Mouse (Mus musculus): ENCODE measurements around the gene Scg5. TPM values are rescaled to one million over a fixed set of nuclear protein-coding genes. Genes with fewer than 3 reads are reported as not detected.

Gene Scg5
- polyA plus RNA-seq (2015; fragmentation: Illumina TruSeq; extraction: RNeasy Lipid Tissue Mini Kit (QIAGEN cat#74804); ENCODE audit: low read depth, low replicate concordance) = 492 TPM

DNA sequence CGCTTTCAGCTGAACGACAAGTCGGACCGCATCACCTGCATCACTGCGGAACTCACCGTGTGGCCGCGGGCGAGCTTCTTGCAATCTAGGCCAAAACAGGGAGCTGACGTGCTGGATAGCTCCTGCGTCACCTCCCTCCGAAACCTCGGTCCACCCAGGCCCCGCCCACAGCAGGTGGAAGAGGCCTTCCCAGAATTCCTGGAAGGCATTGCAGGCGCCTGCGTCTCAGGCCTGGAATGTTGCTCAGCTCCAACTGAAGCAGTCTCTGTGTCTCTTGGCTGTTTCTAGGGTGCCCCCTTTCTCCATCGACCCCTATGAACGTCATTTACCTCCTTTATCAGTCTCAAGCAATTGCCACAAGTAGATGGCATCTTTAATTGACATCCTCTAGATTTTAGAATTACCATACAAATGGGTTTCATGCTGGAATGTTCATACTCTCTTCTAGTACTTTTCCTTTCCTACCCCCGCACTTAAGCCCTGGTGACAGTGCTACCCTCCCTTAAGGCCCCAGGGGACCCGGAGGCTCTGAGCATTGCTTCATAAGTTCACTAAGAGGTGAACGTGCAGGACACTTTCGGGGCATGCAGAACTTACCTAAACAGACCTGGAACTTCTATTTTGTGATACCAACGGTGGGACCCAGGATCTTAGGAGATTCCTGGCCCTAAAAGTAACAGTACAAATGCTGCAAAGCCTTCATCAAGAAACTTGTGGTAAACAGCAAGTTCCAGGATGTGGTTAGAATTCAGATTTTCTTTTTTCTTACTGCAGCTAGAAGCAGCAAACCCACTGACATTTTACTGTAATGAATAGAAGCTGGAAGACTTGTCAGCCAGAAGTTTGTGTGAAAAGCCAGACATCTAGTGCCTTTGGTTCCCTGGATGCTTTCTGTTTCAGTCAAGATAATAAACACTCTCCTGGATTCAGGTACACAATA is at the start of gene Scg5:
Gene Scg5, minus strand, starts transcription at position 179 of the 940 bp plus-strand sequence.

DNA sequence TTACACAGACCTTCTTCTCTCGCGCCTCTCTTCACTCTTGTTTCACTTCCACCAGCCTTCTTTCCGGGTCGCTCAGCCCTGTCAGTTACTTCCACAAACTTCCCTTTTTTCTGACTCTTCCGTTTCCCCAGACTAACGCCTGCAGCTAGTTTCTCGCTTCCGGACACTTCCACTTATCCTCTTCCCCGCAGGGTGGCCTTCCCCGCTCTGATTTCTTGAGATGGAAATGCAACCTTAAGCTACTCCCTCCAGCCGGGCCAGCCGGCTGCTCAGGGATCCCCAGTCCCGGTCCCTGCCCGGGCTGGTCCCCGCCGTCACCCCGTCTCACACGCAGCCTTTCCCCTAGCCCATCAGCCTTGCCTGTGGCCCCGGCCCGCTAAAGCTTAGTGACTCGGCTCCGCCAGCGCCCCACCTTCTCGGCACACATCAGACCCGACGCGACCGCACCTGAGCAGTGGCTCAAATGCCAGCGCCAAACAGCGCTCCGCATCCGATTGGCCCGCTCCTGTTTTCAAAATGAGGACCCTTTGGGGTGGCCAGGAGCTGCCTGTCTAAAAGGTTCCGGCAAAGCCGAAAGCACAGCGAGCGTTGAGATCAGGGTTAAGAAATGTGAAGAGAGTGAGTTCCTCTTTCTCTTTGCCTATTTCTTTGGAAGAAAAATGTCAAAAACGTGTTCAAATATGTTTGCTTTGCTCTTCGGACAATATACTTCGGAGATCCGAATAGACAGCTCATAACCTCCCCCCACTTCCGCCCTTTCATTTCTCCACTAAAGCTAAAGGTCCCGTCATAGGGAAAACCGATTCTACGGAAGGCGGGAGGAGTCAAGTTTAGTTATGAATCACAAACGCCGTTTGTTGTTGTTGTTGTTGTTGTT is 19.6 kb upstream of the Scg5 start, which contains the start of gene Arhgap11a:
Gene Arhgap11a, minus strand, starts transcription at position 417 of the 877 bp plus-strand sequence.

DNA sequence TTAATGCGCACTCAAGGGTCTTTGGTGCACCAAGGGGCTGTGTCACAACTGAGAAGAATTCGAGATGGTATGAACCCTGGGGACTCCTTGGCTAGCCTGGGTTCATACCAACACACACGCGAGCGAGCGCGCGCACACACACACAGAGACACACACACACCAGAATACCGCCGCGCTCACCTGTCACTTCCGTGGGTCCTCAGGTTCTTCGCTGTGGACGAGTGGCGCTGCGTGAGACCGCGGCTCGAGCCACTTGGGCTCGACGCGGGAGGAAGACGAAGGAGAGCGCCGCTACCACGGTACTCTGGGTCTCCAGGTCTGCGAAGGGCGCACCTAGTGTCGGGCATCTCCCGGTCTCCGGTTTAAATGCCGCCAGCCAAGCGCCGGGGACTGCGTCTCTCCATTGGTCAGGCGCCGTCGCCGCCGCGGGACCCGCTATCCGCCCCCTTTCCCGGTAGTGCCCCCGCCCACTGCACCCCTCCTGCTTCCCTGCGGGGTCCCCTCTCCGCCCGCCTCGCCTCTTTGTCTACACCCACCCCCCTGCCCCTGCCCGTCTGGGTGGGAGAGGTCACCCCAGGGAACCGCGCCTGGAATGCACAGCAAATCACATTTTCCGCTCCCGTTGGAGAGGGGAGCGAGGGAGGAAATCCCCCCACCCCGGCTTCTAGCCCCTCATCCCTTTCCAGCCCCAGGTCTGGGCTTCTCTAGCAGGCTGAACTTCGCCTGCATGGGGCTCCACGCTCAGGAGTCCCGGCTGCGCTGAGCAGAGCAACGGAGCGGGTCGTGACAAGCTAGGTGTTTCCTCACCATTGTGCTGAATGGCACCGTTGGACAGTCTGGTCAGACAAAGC is 70.4 kb downstream of the Scg5 start, which contains the start of gene Grem1:
Gene Grem1, minus strand, starts transcription at position 336 of the 851 bp plus-strand sequence.

Other genes with a start within 250 kb of the Scg5 start
- 1.1 TPM for gene Grem1, start 70.5 kb downstream of the Scg5 start, polyA plus RNA-seq (2015; fragmentation: Illumina TruSeq; extraction: RNeasy Lipid Tissue Mini Kit (QIAGEN cat#74804); ENCODE audit: low read depth, low replicate concordance)
- 1.3 TPM for gene Arhgap11a, start 19.5 kb upstream of the Scg5 start, polyA plus RNA-seq (2015; fragmentation: Illumina TruSeq; extraction: RNeasy Lipid Tissue Mini Kit (QIAGEN cat#74804); ENCODE audit: low read depth, low replicate concordance)
- 7.1 TPM for gene Gjd2, start 184.5 kb upstream of the Scg5 start, polyA plus RNA-seq (2015; fragmentation: Illumina TruSeq; extraction: RNeasy Lipid Tissue Mini Kit (QIAGEN cat#74804); ENCODE audit: low read depth, low replicate concordance)
- gene Actc1, start 224.4 kb upstream of the Scg5 start, polyA plus RNA-seq (2015; fragmentation: Illumina TruSeq; extraction: RNeasy Lipid Tissue Mini Kit (QIAGEN cat#74804); ENCODE audit: low read depth, low replicate concordance) = not detected